Mouse (Mus musculus): Measurements from ENCODE around the gene Cntf.

DNA sequence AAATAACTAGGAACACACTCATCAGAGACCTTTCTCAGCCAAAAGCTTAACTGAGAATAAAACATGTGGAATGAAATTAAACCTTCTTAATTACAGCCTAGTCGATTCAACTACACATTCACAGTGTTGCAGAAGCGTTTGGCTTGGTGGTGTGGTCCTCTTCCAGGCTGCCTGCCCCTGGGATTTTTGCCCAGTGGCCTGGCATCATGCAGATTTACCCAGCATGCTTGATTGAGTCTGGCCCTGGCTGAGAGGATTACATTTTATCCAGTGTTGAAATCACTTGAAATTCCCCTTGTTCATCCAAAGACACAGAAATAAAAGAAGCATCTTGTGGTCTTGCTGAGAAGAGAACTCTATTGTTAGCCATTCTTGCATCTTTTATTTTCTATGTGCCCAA is 5.8 kb downstream of the Cntf start:
- TF ChIP-seq TAL1 (conservative IDR thresholded peaks at IDR 0.05; ENCODE audit: low read depth, low read length): no peak
- TF ChIP-seq CTCF (IDR thresholded peaks at IDR 0.05; ENCODE audit: low read depth, low read length): no peak
- no peak for TF ChIP-seq GATA2 (IDR thresholded peaks at IDR 0.05; ENCODE audit: borderline replicate concordance, low read depth, low read length)
- no peak for TF ChIP-seq GATA1 (IDR thresholded peaks at IDR 0.05; ENCODE audit: borderline replicate concordance, low read length)

Measured in G1E (cell line).